Mouse (Mus musculus): ENCODE data around the gene Olfr1219.

Olfr1219 gene

DNA sequence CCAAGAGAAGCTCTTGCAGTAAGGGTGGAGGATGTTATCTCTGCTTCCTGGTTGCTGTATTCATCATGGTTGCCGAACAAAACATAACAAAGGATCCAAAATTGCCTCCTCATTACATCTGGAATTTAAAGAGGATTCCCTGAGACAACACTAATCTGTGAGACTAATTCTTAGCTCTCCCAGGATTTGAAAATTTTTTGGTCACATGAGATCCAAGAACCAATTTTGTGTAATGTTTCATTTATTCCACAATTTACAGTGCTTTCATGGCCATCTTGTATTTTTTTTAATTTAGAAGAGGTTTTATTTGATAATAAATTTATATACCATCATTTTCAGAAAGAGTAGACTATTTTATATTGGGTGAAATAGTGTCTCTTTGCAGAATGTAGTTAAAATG is at the start of gene Olfr1219:
Gene Olfr1219, minus strand, starts transcription at position 101 of the 400 bp plus-strand sequence.
- no peak for DNase-seq

DNA sequence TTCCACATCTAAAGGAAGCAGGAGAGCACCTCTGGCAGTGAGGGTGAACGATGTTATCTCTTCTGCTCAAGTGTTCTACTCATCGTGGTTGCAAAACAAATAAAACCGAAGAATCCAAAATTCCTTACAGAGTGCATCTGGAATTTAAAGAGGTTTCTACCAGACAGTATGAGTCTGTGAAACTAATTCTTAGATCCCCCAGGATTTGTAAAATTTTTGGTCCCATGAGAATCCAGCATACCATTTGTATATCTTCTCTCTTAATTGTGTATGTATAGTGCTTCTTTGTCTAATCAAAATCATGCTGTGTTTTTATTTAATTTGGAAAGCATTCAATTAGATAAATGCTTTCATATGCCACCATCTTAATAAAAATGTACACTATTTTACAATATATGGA is 49.6 kb upstream of the Olfr1219 start, which contains the start of gene Olfr1222:
Gene Olfr1222, minus strand, starts transcription at position 101 of the 400 bp plus-strand sequence.
- no peak for DNase-seq

DNA sequence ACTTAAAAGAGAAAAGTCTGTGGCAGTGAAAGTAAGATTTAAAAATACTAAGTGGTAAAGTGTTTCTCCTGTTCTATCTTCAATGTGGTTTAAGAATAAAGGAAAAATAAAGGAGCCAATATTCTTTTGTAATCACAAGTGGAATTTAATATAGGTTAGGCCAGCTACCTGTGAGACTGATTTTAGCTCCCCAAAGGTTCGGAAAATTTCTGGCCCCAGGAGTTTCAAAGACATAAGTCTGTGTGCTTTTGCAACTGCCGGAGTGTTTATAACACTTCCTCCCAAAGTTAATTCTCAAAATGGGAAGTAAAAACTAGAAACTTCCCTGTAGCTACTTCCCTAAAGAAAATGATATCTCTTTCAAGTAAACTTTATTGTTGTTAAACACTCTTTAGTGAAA is 33.9 kb upstream of the Olfr1219 start, which contains the start of gene Olfr1221:
Gene Olfr1221, minus strand, starts transcription at position 101 of the 400 bp plus-strand sequence.
- DNase-seq: no peak

DNA sequence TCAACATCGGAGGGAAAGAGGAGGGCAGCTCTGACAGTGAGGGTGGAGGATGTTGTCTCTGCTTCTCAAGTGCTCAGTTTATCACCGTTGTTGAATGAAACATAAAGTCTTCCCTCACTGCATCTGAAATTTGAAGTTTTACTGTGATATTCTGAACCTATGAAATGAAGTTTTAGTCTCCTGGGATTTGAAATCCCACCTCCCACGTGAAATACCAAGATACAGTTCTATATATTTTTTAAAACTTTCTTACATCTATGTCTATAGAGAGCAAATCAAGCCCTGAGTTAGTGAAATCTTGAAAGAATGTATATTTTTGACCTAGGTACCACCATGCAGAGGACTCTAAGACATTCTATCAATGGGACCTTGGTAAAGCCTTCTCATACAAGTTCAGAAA is 23.4 kb upstream of the Olfr1219 start, which contains the start of gene Olfr1220:
Gene Olfr1220, minus strand, starts transcription at position 101 of the 400 bp plus-strand sequence.
- no peak for DNase-seq

DNA sequence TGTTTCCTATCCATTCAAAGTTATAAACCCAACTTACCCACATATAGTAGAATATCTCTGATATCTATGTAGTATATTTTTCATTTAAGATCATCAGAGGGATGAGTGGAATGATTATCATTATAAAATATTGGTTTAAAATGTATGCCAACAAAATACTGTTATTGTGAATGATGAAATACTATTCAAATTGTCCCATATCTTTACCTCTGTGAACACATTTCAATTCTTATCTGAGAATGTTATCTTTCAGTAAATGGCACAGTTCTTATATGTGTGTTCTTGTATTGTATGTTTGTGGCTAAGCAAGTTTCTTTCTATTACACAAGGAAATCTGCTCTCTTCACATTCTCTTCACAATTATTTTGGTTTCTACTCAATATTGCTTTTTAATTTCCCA is 22.3 kb upstream of the Olfr1219 start:
- no peak for DNase-seq

DNA sequence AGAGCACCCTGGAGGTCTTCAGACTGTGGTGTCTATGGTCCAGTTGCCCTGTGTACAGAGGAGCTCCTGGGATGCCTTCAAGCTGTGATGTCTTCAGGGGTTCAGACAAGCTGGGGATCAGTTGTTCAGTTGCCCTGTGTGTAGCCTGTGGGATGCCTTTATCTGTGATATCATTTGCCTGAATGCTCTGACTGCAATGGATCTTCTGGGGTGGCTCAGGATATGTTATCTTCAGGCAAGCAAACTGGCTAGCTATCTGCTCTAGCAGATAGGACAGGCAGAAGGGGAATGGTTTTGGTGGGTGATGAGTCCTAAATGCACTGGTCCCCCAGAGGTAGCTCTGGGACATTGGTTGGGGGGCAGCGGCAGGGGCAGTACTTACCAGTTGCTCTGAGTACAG is 10.5 kb upstream of the Olfr1219 start:
- DNase-seq: no peak

DNA sequence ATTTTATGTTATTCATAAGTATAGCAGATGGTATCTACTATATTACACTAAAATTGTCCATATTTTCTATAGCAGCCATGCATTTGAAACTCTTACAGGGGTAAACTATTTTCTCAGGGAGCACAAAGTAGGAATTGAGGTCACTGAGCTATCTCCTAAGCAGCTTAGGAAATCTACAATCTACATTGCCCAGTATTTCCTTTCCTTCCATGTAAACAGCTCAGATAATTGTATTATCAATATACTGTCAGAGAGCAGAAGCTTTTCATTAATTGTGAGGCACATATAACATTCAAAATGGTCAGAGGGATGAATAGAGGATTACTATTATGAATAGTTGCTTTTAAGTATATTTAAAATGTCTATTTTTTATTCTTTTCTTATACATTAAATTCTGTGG is 1.8 kb downstream of the Olfr1219 start:
- no peak for DNase-seq

DNA sequence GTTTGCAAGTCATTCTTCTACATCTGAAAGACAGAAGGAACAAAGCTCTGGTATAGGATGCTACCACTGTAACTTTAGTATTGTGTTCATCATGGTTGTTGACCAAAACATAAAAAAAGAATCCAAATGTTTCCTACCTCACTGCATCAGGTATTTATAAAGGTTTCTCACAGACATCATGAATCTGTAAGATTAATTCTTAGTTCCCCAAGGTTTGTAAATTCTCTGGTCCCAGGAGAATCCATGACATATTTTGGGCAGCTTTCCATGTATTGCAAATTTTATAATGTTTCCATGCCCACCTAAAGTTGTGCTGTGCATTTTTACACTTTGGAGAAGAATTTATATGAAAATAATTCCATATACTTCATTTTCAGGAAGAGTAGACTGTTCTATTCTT is 22.2 kb downstream of the Olfr1219 start, which contains the start of gene Olfr1218:
Gene Olfr1218, minus strand, starts transcription at position 101 of the 400 bp plus-strand sequence.
- no peak for DNase-seq

DNA sequence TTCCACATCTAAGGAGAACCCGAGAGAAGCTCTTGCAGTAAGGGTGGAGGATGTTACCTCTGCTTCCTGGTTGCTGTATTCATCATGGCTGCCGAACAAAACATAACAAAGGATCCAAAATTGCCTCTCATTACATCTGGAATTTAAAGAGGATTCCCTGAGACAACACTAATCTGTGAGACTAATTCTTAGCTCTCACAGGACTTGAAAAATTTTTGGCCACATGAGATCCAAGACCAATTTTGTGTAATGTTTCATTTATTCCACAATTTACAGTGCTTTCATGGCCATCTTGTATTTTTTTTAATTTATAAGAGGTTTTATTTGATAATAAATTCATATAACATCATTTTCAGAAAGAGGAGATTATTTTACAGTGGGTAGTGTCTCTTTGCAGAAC is 51.3 kb downstream of the Olfr1219 start, which contains the start of gene Olfr1217:
Gene Olfr1217, minus strand, starts transcription at position 101 of the 400 bp plus-strand sequence.
- DNase-seq: no peak
